Mouse (Mus musculus) CH12.LX (cell line): ENCODE measurements at regions not wholly inside any gene's neighbourhood (a gene's known extent, or its start where the extent isn't known, plus 50 kb on each side); places are given as distances from the start of the nearest gene placed in this dataset.

Source experiments
- DNase-seq: peaks from one replicate; pipeline ENCODE4 v3.0.0-alpha.2; 2013; ENCODE audit errors: extremely low read depth
- H3K27ac ChIP-seq: 2 replicates; pipeline ENCODE4 v1.5.1; 2012; ENCODE audit warnings: low read depth, mild to moderate bottlenecking, control low read depth, moderate library complexity; ENCODE audit not compliant: insufficient read depth
- H3K27me3 ChIP-seq: replicated peaks from 2 replicates; pipeline ENCODE3; 2012; ENCODE audit warnings: inconsistent platforms
- H3K36me3 ChIP-seq, 2 experiments: replicated peaks in 1 of 2; 2 replicates each; pipeline versions ENCODE3 to v1.6.1; 2012; ENCODE audit warnings: inconsistent platforms in 1 of 2, low read length in 1 of 2, mild to moderate bottlenecking in 1 of 2, mixed read lengths in 1 of 2, moderate library complexity in 1 of 2; ENCODE audit not compliant: control insufficient read depth in 1 of 2, insufficient read depth in 1 of 2
- H3K4me1 ChIP-seq, 2 experiments: 2 replicates each; pipeline ENCODE4 v1.6.1; 2012; ENCODE audit warnings: inconsistent platforms in 1 of 2, moderate library complexity in 1 of 2; ENCODE audit not compliant: insufficient read depth in 2 of 2, control insufficient read depth in 1 of 2
- H3K4me2 ChIP-seq: 2 replicates; pipeline ENCODE4 v1.6.1; 2012; ENCODE audit warnings: low read depth, mild to moderate bottlenecking, control low read depth; ENCODE audit not compliant: poor library complexity, insufficient read depth, severe bottlenecking
- H3K4me3 ChIP-seq, 3 experiments: fragments of 150-350 bp in 1 of 3; sonication (generic) in 1 of 3; replicated peaks in 1 of 3; 2 replicates each; pipeline versions ENCODE3 to v1.5.1; 2011 to 2012; ENCODE audit warnings: low read depth in 2 of 3, low read length in 2 of 3, mild to moderate bottlenecking in 2 of 3, moderate library complexity in 2 of 3, control low read depth in 1 of 3, improper control_type of control experiment in 1 of 3, inconsistent platforms in 1 of 3, mixed read lengths in 1 of 3; ENCODE audit not compliant: poor library complexity in 1 of 3
- H3K79me2 ChIP-seq: replicated peaks from 2 replicates; pipeline ENCODE4 v1.6.1; 2012; ENCODE audit warnings: mild to moderate bottlenecking, moderate library complexity; ENCODE audit not compliant: control insufficient read depth, poor library complexity, insufficient read depth, severe bottlenecking; ENCODE audit errors: extremely low read depth
- H3K9ac ChIP-seq: 2 replicates; pipeline ENCODE4 v1.6.1; 2012; ENCODE audit warnings: low read depth, mild to moderate bottlenecking, control low read depth, moderate library complexity; ENCODE audit not compliant: insufficient read depth
- H3K9me3 ChIP-seq: replicated peaks from 2 replicates; pipeline ENCODE3; 2012; ENCODE audit warnings: low read length, inconsistent platforms, mixed read lengths
- CHD1 ChIP-seq: IDR thresholded peaks from 2 replicates; pipeline ENCODE4 v1.6.1; 2012; ENCODE audit warnings: low read depth, low read length, improper control_type of control experiment, inconsistent platforms
- CHD2 ChIP-seq: IDR thresholded peaks from 2 replicates; pipeline ENCODE4 v1.6.1; 2011; ENCODE audit warnings: low read length, improper control_type of control experiment
- CTCF ChIP-seq, 2 experiments: IDR thresholded peaks in 1 of 2; conservative IDR thresholded peaks in 1 of 2; 2 replicates each; pipeline ENCODE4 v1.5.1; 2011 to 2012; ENCODE audit warnings: low read depth in 2 of 2, low read length in 2 of 2, improper control_type of control experiment in 1 of 2, inconsistent platforms in 1 of 2, mild to moderate bottlenecking in 1 of 2, moderate library complexity in 1 of 2
- ELF1 ChIP-seq: IDR thresholded peaks from 2 replicates; pipeline ENCODE4 v1.6.1; 2014; ENCODE audit warnings: low read depth, mild to moderate bottlenecking, inconsistent platforms, low read length, improper control_type of control experiment
- EP300 ChIP-seq: IDR thresholded peaks from 2 replicates; pipeline ENCODE4 v1.6.1; 2011; ENCODE audit warnings: low read length, improper control_type of control experiment
- GABPA ChIP-seq: IDR thresholded peaks from 2 replicates; pipeline ENCODE4 v1.6.1; 2012; ENCODE audit warnings: low read depth, low read length, improper control_type of control experiment, inconsistent platforms; ENCODE audit not compliant: insufficient replicate concordance
- HCFC1 ChIP-seq: IDR thresholded peaks from 2 replicates; pipeline ENCODE4 v1.6.1; 2012; ENCODE audit warnings: low read depth, mild to moderate bottlenecking, inconsistent platforms, low read length, improper control_type of control experiment
- IRF4 ChIP-seq: IDR thresholded peaks from 2 replicates; pipeline ENCODE4 v1.6.1; 2014; ENCODE audit warnings: low read depth, mild to moderate bottlenecking, inconsistent platforms, low read length, improper control_type of control experiment
- KAT2A ChIP-seq: IDR thresholded peaks from 2 replicates; pipeline ENCODE4 v1.6.1; 2012; ENCODE audit warnings: low read length, improper control_type of control experiment, inconsistent platforms; ENCODE audit not compliant: insufficient replicate concordance
- MAFK ChIP-seq: IDR thresholded peaks from 2 replicates; pipeline ENCODE4 v1.6.1; 2011; ENCODE audit warnings: low read length, improper control_type of control experiment; ENCODE audit not compliant: insufficient replicate concordance
- MAX ChIP-seq: IDR thresholded peaks from 2 replicates; pipeline ENCODE4 v1.6.1; 2011; ENCODE audit warnings: low read length, improper control_type of control experiment
- MEF2A ChIP-seq: IDR thresholded peaks from 2 replicates; pipeline ENCODE4 v1.6.1; 2014; ENCODE audit warnings: low read depth, mild to moderate bottlenecking, inconsistent platforms, low read length, improper control_type of control experiment, borderline replicate concordance
- MXI1 ChIP-seq: IDR thresholded peaks from 2 replicates; pipeline ENCODE4 v1.6.1; 2011; ENCODE audit warnings: mild to moderate bottlenecking, low read depth, low read length, improper control_type of control experiment
- MYC ChIP-seq: IDR thresholded peaks from 2 replicates; pipeline ENCODE4 v1.6.1; 2011; ENCODE audit warnings: low read depth, mild to moderate bottlenecking, improper control_type of control experiment, low read length
- PAX5 ChIP-seq: IDR thresholded peaks from 2 replicates; pipeline ENCODE4 v1.6.1; 2012; ENCODE audit warnings: low read length, inconsistent platforms, mixed read lengths
- POLR2AphosphoS2 ChIP-seq: IDR thresholded peaks from 2 replicates; pipeline ENCODE4 v1.6.1; 2011; ENCODE audit warnings: low read depth, low read length, improper control_type of control experiment
- SIN3A ChIP-seq: IDR thresholded peaks from 2 replicates; pipeline ENCODE4 v1.6.1; 2012; ENCODE audit warnings: low read length, improper control_type of control experiment, inconsistent platforms
- TCF12 ChIP-seq: IDR thresholded peaks from 2 replicates; pipeline ENCODE4 v1.6.1; 2014; ENCODE audit warnings: low read depth, mild to moderate bottlenecking, inconsistent platforms, low read length, improper control_type of control experiment
- UBTF ChIP-seq: IDR thresholded peaks from 2 replicates; pipeline ENCODE4 v1.6.1; 2012; ENCODE audit warnings: low read depth, mild to moderate bottlenecking, inconsistent platforms, low read length, improper control_type of control experiment, moderate library complexity
- USF2 ChIP-seq: conservative IDR thresholded peaks from 2 replicates; pipeline ENCODE4 v1.6.1; 2011; ENCODE audit warnings: low read depth, low read length, improper control_type of control experiment
- ZC3H11A ChIP-seq: IDR thresholded peaks from 2 replicates; pipeline ENCODE4 v1.6.1; 2012; ENCODE audit warnings: low read depth, mild to moderate bottlenecking, inconsistent platforms, low read length, improper control_type of control experiment
- ZKSCAN1 ChIP-seq: IDR thresholded peaks from 2 replicates; pipeline ENCODE4 v1.6.1; 2012; ENCODE audit warnings: low read depth, inconsistent platforms, low read length, improper control_type of control experiment, borderline replicate concordance
- ZMIZ1 ChIP-seq: IDR thresholded peaks from 2 replicates; pipeline ENCODE4 v1.6.1; 2012; ENCODE audit warnings: low read depth, mild to moderate bottlenecking, inconsistent platforms, low read length, improper control_type of control experiment
- dilution Hi-C: fragments of 300-500 bp; cut with MboI; formaldehyde crosslinking; loops from 2 replicates; pipeline ENCODE4 v1.14.3; 2020; ENCODE audit warnings: low sequenced_read_pairs; ENCODE audit not compliant: extremely low pct_unique_long_range_greater_than_20kb, extremely low pct_ligation_motif_present
- in situ Hi-C: fragments of 300-500 bp; cut with MboI; formaldehyde crosslinking; loops from 3 replicates; pipeline ENCODE4 v1.14.3; 2019; ENCODE audit warnings: low sequenced_read_pairs, low pct_ligation_motif_present, low pct_unique_long_range_greater_than_20kb, mixed read lengths

DNA sequence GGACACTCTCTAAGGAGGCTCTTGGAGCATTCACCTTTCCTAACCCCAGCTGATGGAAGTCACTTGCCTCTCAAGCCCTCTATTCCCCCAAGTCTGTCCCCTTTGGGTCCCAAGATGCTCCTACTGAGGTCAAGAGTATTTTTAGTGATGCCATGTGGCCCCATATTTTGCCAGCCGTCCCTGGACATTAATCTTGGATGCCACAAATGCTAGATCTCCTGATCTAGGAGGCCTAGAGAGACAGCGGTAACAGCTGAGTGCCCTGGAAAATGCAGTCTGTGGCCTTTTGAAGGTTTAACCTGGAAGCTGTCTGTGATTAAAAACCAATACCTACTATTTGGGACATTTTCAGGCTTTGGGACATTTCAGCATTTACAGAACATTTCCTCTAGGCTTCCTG, 188.9 kb upstream of the Bcl6 start:
- H3K4me1 ChIP-seq: peaks cover 0 to 22% of the 10 kb centered on the region in 2 experiments; a peak in 3 of 4 replicates
- in situ Hi-C loops (no loop called here), dilution Hi-C loops (no loop called here)
- H3K27ac ChIP-seq: no peak overlapping the region
- H3K79me2 ChIP-seq: no peaks in the 10 kb centered on the region
- H3K9me3 ChIP-seq: no peaks in the 10 kb centered on the region
- H3K9ac ChIP-seq: no peak overlapping the region
- peaks cover 94% of the 10 kb centered on the region for H3K27me3 ChIP-seq
- DNase-seq: no peak
- no peak overlapping the region for H3K4me2 ChIP-seq
- H3K4me3 ChIP-seq: no peak overlapping the region
- no peak for TF ChIP-seq IRF4
- TF ChIP-seq MYC: no peak
- TF ChIP-seq CTCF (conservative IDR thresholded peaks at IDR 0.05 in 1 of 2, IDR thresholded peaks at IDR 0.05 in 1 of 2; ENCODE audit: low read depth in 2 of 2, low read length in 2 of 2): no peak
- TF ChIP-seq HCFC1: no peak
- no peaks in the 10 kb centered on the region for H3K36me3 ChIP-seq

DNA sequence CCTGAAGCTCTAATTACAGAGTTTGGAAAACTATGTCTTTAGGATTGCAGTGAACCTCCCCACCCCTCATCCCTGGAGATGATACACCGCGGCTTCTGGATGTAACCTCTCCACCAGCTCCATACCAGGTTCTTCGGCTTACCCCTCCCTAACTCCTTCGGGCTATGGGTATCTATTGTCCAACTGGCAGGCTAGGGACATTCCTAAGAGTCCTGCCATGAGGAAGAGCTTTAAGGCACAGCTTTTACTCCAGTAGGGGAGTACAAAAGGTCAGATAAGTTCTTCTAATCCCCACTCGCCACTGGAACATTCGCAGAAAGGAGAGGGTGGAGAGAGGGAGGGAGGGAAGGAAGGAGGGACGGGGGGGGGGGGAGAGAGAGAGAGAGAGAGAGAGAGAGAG, 188.5 kb upstream of the Bcl6 start:
- Histone ChIP-seq H3K27me3 (peaks cover 92% of the 10 kb centered on the region), H3K4me2 (no peak overlapping the region)
- dilution Hi-C loops: no loop called here

DNA sequence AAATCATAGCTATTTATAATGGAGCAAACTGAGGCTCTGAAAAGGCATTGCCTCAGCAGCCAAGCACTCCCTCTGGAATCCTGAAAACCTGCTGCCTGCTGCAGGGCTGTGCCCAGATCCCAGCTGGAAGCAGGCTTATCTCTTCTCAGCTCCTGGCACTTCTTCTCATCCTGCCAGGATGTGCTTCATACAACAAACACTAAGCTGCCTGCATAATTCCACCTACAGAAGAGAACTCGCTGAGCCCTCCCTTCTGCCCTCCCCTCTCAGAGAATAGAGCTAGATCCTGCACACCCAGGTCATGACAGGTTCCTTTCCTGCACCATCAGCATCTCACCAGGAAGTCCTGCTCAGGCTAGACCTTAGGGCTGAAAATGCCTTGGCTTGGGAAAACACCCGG, 187.4 kb upstream of the Bcl6 start:
- in situ Hi-C loops: no loop called here
- DNase-seq: no peak
- H3K36me3 ChIP-seq: no peaks in the 10 kb centered on the region
- TF ChIP-seq ZC3H11A: no peak
- TF ChIP-seq KAT2A: no peak
- no peak for TF ChIP-seq MXI1
- no peak for TF ChIP-seq MAFK
- TF ChIP-seq CHD1: no peak
- no peak for TF ChIP-seq PAX5
- no peak for TF ChIP-seq CHD2
- peaks cover 87% of the 10 kb centered on the region for H3K27me3 ChIP-seq
- no peak overlapping the region for H3K27ac ChIP-seq
- H3K4me2 ChIP-seq: no peak overlapping the region
- dilution Hi-C loops: no loop called here
- H3K9me3 ChIP-seq: no peaks in the 10 kb centered on the region
- H3K9ac ChIP-seq: no peak overlapping the region
- H3K4me3 ChIP-seq: no peak overlapping the region
- H3K79me2 ChIP-seq: no peaks in the 10 kb centered on the region
- peaks cover 3 to 36% of the 10 kb centered on the region in 2 experiments for H3K4me1 ChIP-seq

More for the DNA sequence above, 188.5 kb upstream of the Bcl6 start:
- no peak overlapping the region for H3K27ac ChIP-seq
- no peak overlapping the region for H3K9ac ChIP-seq
- no peaks in the 10 kb centered on the region for H3K9me3 ChIP-seq
- H3K4me1 ChIP-seq: peaks cover 1 to 26% of the 10 kb centered on the region in 2 experiments
- in situ Hi-C loops: no loop called here
- no peaks in the 10 kb centered on the region for H3K36me3 ChIP-seq
- H3K4me3 ChIP-seq: no peak overlapping the region
- no peak for TF ChIP-seq SIN3A
- no peak for TF ChIP-seq MEF2A
- no peak for TF ChIP-seq ZMIZ1
- TF ChIP-seq MYC: no peak
- TF ChIP-seq POLR2AphosphoS2: no peak
- TF ChIP-seq UBTF: no peak
- no peak for TF ChIP-seq CHD2
- no peak for TF ChIP-seq ELF1
- TF ChIP-seq GABPA: no peak
- no peak for TF ChIP-seq USF2
- no peak for TF ChIP-seq EP300
- no peak for TF ChIP-seq HCFC1
- no peak for TF ChIP-seq MAX
- no peak for TF ChIP-seq PAX5
- no peak for TF ChIP-seq ZKSCAN1
- TF ChIP-seq TCF12: no peak
- H3K79me2 ChIP-seq: no peaks in the 10 kb centered on the region
- DNase-seq: no peak
